Mouse (Mus musculus) layer of hippocampus, adult 11-12 months (tissue): ENCODE results near the gene Pon2.

ENCODE experiments used
- DNase-seq: peaks from one replicate; pipeline ENCODE4 v3.0.0; 2022; ENCODE audit warnings: low spot score

The Pon2 gene

DNA sequence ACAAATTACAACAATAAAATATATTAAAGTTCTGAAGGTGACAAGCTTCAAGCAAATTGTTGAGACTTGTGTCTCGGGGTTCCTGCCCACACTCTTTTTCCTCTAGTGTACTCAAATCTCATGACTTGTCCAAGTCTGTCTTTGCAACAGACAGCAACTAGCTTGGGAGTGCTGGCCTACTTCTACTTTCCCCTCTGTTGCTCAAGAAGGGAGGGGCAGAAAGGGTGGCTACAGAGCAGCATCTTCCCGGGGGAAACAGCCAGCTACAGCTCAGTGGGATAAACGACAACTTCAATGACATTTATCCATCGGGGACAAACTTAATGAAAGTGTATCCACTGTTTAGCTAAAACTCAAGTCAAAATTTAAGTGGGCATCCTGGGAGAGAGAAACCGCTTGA lies 5.4 kb downstream of the Pon2 start:
- DNase-seq: no peak

GRCm38 (mm10) chr6:5291450-5291849 lies 6.8 kb downstream of the Pon2 start:
- DNase-seq: no peak

DNA sequence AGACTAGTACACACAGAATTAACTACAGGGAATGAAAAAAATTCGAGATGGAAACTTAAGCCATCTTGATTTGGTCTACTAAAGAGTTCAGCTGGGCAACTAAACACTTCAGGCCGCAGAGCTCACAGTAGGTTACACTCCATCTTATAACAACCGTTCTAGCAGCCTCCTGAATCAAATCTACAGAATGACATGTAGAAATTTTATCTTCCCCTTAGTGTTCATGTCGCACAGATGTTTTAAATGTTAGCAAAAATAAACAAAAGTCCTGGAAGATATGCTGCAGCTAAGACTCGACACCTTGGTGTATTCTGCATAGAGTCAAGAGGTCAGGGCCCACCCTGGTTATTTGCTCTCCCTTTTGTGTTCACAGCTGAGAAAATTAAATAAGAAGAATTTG lies 10.3 kb downstream of the Pon2 start:
- no peak for DNase-seq

DNA sequence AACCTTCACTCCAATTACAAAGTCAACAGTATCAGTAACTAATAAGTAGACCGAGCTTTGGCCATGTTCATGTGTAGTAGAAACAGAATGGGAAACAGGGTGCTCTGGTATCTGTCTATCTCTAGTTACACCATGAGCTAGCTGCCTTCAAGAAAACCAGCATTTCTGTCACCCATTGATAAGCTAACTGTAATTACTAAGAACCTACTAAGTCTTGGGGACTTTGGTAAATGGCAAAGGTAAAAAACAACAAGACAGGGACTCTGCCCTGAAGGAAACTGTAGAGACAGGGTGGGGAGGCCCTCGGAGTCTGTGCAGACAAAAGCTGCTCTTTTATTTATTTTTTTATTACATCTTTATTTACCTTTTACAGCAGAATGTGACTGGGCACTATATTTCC lies 10.9 kb downstream of the Pon2 start:
- DNase-seq: no peak

- no peak for DNase-seq
Measured at GRCm38 (mm10) chr6:5282418-5282817, 15.8 kb downstream of the Pon2 start.

- no peak for DNase-seq
Measured at GRCm38 (mm10) chr6:5280576-5281305, 17.5 kb downstream of the Pon2 start.

DNA sequence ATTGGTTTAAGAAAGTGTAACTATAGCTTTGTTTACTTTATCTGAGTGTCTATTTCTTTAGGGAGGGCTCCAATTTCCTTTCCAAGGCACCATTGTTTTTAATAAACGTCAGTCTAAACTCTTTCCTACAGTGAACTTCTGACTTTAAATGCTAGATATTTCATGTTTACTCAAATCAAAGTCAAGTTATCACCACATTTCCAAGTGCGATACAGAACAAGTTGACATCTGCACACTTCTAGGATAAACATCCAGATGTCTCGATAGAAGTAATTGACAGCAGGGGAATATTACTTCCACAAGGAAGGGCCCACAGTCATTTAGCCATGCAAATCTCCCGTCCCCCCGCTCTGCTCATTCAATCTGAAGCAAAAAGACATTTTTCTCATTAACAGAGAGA lies 20.3 kb downstream of the Pon2 start:
- DNase-seq: no peak

DNA sequence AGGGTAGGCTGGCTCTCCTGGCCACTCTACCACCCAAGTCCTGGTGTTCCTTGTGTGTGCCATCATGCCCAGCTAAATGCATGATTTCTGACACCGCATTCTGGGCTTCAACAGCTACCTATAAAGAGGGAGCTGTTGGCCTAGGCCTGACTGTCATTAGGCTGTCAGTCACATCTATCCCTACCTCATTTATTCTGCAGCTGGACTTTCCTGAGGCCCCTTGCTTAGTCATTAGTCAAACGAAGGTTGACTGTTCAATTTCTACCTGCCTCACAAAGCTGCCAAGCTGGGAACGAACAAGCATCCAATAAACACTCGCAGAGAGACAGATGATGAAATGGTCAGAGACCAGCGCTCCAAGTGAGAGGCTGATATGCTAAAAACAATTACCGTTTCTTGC lies 28.6 kb downstream of the Pon2 start:
- no peak for DNase-seq

- no peak for DNase-seq
Measured at GRCm38 (mm10) chr6:5264793-5265192, 33.5 kb downstream of the Pon2 start.

- no peak for DNase-seq
Measured at GRCm38 (mm10) chr6:5263250-5263999, 34.8 kb downstream of the Pon2 start.

GRCm38 (mm10) chr6:5262322-5263249 lies 35.7 kb downstream of the Pon2 start:
- no peak for DNase-seq

DNA sequence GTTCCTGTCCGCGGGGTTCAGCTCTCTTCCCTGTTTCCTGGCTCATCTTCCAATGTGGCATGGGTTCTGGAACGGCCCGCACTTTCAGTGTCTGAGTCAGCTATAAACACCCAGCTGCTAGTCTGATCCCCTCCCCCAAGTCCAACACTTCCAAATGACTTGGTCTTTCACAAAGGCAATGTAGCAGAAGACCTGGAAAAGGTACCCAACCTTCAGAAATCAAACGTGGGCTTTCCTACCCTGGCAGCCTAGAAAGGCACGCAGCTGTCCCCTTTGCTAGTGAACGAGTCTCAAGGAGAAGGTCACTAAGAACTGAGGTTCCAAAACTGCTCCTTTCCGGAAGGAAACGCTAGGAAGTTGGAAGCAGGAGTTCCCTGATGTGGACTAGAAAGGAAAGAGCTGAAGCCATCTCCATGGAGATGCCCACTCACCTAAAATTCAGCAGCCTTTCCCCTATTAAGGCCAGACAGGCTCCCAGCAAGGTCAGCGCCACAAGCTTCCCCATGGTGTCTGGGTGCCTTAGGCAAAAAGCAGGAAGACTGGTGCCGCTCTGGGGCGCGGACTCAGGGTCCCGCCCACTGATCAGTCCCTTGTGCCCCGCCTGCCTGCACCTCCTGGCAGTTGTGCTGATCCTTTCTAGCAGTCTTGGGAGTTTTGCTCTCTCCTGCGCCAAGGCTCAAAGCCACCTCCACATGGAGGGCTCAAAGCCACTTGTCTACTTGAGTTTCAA lies 42.4 kb downstream of the Pon2 start, which contains the start of gene Pon3:
Gene Pon3 (minus strand): TSS at position 565 of the 730 bp plus-strand sequence.
- DNase-seq: peak; percentile 13

DNA sequence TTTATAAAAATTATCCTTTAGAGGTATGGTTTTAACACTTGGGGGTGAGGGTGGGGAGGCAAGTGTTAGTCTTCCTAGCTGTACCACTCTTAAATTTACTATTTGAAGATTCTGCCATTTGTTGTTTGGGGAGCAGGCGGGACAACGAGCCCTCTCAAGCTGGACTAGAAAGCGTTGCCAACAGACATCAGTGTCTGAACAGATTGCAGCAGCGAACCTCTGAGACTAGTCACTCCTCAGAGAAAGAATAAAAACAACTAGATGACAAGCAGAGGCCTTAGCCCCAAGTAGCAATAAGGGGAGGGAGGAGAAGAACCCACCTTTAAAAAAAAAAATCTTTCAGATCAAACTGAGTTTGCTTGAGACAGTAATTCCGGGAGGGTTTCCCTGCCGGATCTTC lies 43.0 kb downstream of the Pon2 start:
- peak; percentile 6 for DNase-seq

DNA sequence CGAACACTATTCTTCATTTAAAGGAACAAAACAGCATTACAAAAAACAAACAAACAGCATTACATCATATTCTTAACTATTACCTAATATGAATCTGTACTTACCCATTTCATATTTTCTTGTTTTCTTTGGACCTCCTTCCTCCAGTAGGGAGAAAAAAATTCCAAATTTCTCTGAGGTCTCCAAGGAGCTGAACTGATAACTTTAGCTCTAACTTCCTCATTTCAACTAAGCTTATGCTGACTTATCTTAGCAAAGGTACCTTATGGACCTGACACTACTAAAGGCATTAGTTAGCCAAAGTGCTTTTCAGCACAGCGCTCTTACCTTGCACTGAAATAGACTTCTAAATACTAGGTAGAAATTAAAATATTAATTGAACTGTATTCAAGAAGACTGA lies 43.4 kb downstream of the Pon2 start:
- DNase-seq: no peak

GRCm38 (mm10) chr6:5245926-5246325 lies 52.3 kb downstream of the Pon2 start:
- DNase-seq: no peak

- DNase-seq: no peak
Measured at GRCm38 (mm10) chr6:5238799-5239198, 59.5 kb downstream of the Pon2 start.

GRCm38 (mm10) chr6:5237510-5237909 lies 60.7 kb downstream of the Pon2 start:
- no peak for DNase-seq

GRCm38 (mm10) chr6:5236843-5237371 lies 61.3 kb downstream of the Pon2 start:
- no peak for DNase-seq

DNA sequence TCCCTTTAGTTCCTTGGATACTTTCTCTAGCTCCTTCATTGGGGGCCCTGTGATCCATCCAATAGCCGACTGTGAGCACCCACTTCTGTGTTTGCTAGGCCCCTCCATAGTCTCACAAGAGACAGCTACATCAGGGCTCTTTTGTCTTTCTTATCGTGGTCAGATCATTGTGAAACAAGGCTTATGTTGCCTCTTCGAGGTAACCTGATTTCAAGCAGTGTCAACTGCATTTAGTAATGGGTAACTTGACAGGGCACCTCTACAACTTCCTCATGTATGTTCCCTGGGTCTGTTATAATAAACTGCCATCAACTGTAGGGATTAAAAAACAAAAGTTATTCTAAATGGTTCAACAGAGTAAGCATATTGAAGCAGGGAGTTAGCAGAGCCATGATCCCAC lies 63.7 kb downstream of the Pon2 start:
- no peak for DNase-seq

DNA sequence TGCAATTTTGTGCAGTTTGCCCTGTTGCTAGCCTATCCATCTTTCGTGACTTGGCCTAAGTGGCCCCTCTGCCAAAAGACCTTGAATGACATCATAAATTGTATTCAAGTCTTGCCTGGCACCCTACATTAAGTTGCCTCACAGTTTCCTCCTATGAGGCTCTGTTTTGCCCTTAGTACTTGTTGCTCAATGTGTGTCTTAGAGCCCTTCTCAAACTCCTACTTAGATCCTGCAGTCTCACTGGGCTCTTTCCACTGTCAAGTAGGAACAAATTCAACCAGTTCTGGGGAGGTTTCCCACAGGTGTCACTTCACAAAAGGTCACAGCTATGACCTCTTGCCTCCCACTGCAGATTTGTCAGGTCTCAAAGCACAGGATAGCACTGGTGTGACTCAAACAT lies 64.4 kb downstream of the Pon2 start:
- no peak for DNase-seq

DNA sequence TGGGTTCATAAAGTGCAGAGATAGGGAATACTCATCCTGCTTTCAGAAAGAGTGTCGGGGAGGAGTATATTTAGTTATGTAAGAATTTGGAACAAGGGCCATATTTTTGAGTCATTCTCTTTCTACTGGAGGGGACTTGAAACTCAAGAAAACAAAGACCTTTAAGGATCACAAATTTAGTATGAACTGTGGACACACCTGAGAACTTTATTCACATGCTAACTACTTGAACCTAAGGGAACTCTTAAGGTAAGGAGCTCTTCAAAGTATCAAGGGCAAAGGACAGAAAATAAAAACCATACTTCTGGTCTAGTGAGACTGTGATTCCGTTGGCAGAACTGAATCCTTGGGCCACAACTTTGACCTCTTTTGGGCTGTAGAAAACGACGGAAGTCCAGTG lies 66.2 kb downstream of the Pon2 start:
- DNase-seq: no peak

GRCm38 (mm10) chr6:5230261-5230660 lies 68.0 kb downstream of the Pon2 start:
- DNase-seq: no peak
